Mouse (Mus musculus) megakaryocyte, embryonic 14.5 days (primary cell): ENCODE measurements at regions not wholly inside any gene's neighbourhood (a gene's known extent, or its start where the extent isn't known, plus 50 kb on each side); places are given as distances from the start of the nearest gene placed in this dataset.

ENCODE experiments used
- FLI1 ChIP-seq: IDR thresholded peaks from 2 replicates; pipeline ENCODE4 v1.6.1; 2012; ENCODE audit warnings: low read length, inconsistent platforms, mixed read lengths
- GATA1 ChIP-seq: IDR thresholded peaks from 3 replicates; pipeline ENCODE4 v1.6.1; 2012; ENCODE audit warnings: mixed read lengths, low read length, inconsistent platforms, borderline replicate concordance

DNA sequence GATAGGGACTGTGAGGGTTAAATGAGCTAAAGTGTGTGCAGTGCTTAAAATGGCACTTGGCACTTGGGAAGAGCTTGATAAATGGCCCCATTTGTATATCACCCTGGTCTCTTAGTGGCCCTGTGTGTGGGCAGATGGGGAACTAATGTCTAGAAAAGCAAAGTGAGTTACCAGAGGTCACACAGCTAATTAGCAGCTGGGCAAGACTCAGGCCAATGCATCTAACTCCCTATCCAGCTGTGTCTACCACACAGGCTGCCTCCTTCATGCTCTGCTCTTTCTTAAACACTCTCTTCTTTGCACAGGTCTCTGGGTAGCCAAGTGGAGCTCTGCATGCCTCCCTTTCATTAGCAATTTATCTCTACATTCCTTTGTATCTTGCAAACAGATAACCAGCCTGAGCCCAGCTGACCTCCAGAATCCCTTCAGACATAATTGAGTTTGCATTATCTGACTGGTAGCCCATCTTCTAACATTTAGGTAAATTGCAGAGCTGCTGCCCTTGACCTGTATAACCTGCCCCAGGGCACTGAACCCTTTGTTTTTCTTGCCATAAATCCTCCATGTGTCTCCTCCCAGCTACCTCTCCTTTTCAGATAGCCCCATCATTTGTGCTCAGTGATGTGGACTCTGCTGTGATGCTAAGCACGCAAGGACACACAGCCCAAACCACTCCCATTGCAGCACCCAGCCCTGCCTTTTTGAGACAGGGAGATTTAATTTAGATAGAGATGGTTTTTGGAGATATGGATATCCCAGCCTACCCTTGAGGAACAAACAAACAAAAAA, 263.5 kb upstream of the Plxna2 start:
- TF ChIP-seq GATA1 (no peak), FLI1 (no peak)
